Mouse (Mus musculus) hematopoietic multipotent progenitor cell, adult 10-12 weeks (in vitro differentiated cells): Measurements from ENCODE around the gene Rpl9. TPM values are rescaled to one million over a fixed set of nuclear protein-coding genes. Genes with fewer than 3 reads are reported as not detected.

Source experiments
- polyA plus RNA-seq: library from polyadenylated mRNA; stranded (reverse); fragments of >175 nt; gene quantifications from 2 replicates; pipeline ENCODE4 v1.2.3, GENCODE M21; 2012; ENCODE audit warnings: low replicate concordance

The Rpl9 gene
- polyA plus RNA-seq: 34.9 and 96.1 TPM in 2 replicates

DNA sequence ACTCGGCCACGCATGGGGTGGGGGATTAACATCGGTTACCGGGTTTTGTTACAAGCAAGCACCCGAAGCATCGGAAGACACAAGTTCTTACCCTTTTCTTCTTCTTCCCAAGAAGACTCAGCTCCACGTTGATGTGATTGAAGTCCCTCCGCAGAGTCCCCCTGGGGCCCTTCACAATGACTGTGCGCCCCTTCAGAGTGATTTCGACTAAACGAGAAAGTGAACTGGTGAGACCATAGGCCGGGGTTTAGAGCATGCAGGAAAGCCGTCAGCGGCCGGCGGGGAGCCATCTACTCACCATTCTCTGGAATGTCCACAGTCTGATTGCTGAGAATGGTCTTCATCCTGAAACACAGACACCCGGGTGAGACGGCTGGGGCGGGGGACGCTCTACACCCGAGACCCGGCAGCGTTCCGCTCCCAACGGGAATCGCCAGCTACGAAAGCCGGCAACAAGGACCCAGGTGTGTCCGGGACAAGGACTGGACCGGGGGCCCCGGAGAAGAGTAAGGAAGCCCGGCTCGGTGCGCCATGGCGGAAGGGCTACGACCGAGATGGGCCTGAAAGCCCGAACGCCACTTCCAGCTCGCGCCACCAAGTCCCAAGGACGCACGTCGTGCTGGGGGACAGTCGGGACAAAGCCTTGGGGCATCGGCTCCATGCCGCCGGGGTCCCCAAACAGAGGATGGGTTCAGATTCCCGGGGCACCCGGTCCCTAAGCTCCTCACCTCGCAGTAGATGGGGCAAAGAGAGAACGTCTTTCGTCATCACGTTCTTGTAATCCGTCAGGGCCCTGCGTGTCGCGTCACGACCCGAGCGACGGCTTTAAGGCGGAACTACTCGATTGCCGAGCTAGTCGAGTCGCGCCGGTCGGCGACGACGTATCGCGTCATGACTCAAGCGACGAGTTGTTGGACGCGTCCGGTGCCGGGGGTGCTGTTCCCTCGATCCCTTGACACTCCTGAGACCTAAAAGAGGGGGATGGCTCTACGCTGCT lies at the start of gene Rpl9, which contains the start of gene Lias:
TSS of gene Rpl9 (minus strand) at position 797 of the 997 bp plus-strand sequence.
TSS of gene Lias (plus strand) at position 850 of the 997 bp plus-strand sequence.

DNA sequence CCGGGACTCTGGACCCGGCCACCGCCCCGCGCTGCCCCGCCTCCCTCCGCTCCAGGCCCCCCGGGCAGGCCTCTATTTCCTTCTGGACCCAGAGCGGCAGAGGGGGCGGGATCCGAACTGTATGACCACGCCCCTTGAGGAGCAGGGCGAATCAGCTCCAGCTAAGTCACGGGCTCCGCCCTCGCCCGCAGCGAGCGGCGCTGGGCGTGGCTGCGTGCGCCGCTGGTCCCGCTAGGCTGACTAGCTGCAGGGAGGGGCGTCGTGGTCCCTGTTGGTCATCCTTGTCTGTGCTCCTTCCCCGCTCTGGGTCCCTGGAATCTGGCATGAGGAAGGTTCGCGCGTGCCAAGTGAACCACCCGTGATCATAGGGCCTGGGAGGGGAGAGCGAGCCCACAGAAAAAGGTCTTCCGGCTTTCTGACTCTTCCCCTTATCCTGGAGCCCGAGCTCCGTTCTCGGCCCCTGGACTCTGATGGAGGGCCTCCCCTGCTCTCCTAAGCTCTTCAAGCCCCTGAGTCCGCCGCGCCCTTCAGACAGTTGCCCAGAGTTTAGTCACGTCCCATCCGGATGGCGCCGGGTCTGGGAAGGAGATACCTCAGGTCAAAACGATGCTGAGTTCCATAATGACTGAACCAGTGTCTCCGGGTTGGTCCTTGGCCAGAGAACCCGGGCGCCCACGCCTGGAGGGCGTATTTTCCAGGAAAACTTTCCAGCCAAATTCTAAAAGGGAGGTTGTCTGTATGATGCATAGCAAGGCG lies 44.7 kb upstream of the Rpl9 start, which contains the start of gene Ugdh:
TSS of gene Ugdh (minus strand) at position 144 of the 756 bp plus-strand sequence.

DNA sequence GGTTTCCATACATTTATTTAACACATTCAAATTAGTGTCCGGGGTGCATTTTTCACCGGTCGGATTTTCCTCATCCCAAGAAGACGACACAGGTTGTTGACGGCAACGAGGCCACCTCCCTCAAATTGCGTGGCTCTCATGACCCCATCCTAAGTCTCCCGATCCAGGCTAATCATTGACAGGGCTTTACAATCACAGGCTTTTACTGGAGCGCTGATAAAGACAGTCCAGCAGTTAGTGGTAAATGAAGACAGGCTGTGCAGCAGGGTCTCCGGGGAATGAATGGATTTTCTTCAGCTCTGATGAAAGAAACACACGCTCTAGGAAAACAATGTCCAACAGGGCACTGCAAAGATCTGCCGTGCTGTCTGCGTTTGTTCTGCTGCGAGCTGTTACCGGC lies 43.1 kb downstream of the Rpl9 start, which contains the start of gene Klb:
TSS of gene Klb (plus strand) at position 147 of the 400 bp plus-strand sequence.

Other genes starting within 250 kb of the Rpl9 start
- 0.20 and 1.3 TPM in 2 replicates for gene Wdr19, start 191.7 kb downstream of the Rpl9 start, polyA plus RNA-seq
- gene Rfc1, start 55.8 kb downstream of the Rpl9 start, polyA plus RNA-seq: 1.6 and 13.4 TPM in 2 replicates
- gene Klb, start 43.1 kb downstream of the Rpl9 start, polyA plus RNA-seq: not detected in 2 replicates
- 1.8 and 5.0 TPM in 2 replicates for gene Lias, start 53 bp upstream of the Rpl9 start, polyA plus RNA-seq
- 3.7 and 5.6 TPM in 2 replicates for gene Ugdh, start 44.5 kb upstream of the Rpl9 start, polyA plus RNA-seq
- gene Gm43552, start 101.4 kb upstream of the Rpl9 start, polyA plus RNA-seq: 83.4 and 256 TPM in 2 replicates
- gene Smim14, start 145.7 kb upstream of the Rpl9 start, polyA plus RNA-seq: 51.7 and 181 TPM in 2 replicates
- gene Ube2k, start 145.8 kb upstream of the Rpl9 start, polyA plus RNA-seq: 45.0 and 57.3 TPM in 2 replicates